Mouse (Mus musculus): ENCODE measurements around the gene 2200002D01Rik.

- no peak for TF ChIP-seq HCFC1 (IDR thresholded peaks at IDR 0.05; ENCODE audit: borderline replicate concordance, insufficient read depth, low read length)
- TF ChIP-seq ZC3H11A (IDR thresholded peaks at IDR 0.05; ENCODE audit: borderline replicate concordance, low read depth, low read length): no peak
- no peak for TF ChIP-seq CHD2 (IDR thresholded peaks at IDR 0.05; ENCODE audit: low read depth, low read length)
These were observed at the start of gene 2200002D01Rik for GRCm38 (mm10) chr7:29248261-29248841.
